Mouse (Mus musculus) erythroid progenitor cell, adult 5-6 weeks (primary cell): ENCODE data around the gene Ntf5. TPM values are rescaled to one million over a fixed set of nuclear protein-coding genes. Genes with fewer than 3 reads are reported as not detected.
"Not testable (repeated sequence)": the region's sequence is repeated elsewhere in the genome, so short reads cannot be mapped to it uniquely, and the experiment has no call there.

Experiments used
- ATAC-seq: replicated peaks from 2 replicates; pipeline ENCODE4 v1.8.0; 2016; ENCODE audit warnings: moderate number of reproducible peaks, mild to moderate bottlenecking, moderate TSS enrichment, inconsistent platforms; ENCODE audit not compliant: poor library complexity, low FRiP score, severe bottlenecking
- total RNA-seq, 2 experiments: library from RNA; stranded (forward) in 1 of 2; stranded (reverse) in 1 of 2; fragments of 150-400 nt in 1 of 2; fragments of 186-747, 209-891 nt in 1 of 2; gene quantifications; 2 replicates each; pipeline versions ENCODE4 v1.2.3 to v1.2.4; 2015 to 2017; ENCODE audit warnings: low replicate concordance in 2 of 2

Gene Ntf5
- total RNA-seq (2015; ENCODE audit: low replicate concordance) (not detected in 2 replicates), total RNA-seq (2017; ENCODE audit: low replicate concordance) (not detected in 2 replicates)

DNA sequence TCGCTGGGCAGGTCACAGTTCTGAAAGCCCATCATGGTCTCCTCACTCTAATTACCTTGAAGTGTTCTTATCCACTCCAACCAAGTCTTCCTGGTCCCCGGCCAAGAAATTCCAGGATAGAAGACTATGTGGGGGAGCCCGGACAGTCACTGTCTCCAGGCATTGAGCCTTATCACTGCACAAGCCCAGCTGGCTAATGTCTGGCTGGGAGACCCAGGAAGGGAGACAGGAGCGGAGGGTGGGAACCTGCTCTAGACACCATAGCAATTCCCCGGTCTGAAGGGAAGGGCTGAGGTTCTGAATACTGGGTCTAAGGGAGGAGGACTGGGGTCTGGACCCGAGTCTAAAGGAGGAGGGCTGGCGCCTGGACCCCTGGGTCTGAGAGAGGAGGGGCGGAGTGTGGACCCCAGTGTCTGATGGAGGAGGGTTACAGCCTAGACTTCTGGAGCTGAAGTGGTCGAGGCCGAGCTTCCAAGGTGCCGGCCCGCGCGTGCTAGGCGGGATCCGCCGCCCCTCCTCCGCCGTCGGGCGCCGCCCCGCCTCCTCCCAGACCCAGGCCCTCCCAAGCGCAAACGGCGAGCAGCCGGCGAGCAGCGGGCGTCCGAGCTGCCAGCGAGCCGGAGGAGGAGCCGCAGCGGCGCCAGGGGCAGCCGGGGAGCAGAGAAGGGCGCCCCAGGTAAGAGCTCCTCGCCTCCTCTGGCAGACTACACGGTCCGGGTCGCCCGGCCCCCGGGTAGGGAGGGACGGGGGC lies at the start of gene Ntf5:
TSS of gene Ntf5 (plus strand) at position 583 of the 751 bp plus-strand sequence.
- no peak for ATAC-seq

DNA sequence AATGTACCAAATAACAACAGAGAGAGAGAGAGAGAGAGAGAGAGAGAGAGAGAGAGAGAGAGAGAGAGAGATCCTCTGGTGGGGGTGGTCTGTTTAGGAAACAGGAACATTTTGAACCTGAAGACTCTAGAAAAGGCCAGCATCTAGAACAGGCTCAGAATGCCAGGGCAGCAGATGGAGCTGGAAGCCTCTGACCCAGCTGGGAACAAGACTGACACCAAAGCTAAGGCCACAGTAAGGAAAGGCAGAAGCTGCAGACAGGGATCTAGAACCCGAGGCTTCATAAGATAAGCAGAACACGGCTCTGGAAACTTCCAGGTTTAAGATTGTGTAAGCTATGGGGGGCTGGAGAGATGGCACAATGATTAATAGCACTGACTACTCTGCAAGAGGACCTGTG lies 49.5 kb upstream of the Ntf5 start:
- no peak for ATAC-seq

DNA sequence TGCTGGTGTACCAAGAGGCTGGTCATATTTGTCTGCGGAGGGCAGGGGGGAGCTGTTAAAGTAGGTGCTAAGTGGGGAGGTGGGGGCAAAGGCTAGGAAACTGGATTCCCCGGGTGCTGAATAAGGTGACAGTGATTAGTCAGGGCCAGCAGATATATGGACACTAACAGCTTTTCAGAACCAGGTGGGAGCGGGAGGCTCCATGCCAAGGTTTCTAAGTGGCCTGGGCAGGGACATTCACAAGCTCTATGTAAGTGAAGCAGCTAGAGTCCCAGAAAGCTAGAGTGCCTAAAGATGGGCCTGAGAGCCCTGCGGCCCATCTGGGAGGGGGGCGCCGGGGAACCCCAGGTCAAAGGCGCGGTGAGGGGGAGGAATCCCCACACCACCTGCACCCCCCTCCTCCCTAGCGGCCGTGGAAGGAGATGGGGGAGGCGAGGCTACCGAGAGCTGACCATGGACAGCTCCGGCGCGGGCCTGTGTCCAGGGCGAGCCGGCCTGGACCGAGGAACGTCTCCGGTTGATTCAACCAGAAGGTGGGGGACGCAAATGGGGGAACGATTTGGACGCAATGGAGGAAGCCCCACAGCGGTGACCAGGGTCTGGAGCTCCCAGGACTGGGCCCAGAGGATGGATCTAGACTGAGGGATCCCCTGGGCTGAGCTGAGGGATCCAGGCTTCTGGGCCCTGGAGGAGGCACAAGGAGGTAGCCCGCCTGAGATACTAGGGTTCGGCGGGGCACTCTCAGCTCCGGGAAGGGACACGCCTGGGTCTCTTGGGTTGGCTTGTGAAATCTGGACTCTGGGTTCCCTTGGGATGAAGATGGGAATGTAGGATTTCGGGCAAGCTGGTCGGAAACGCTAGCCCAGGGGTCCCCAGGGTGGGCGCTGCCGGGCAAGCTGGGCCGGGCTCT lies 47.5 kb upstream of the Ntf5 start:
- no peak for ATAC-seq

DNA sequence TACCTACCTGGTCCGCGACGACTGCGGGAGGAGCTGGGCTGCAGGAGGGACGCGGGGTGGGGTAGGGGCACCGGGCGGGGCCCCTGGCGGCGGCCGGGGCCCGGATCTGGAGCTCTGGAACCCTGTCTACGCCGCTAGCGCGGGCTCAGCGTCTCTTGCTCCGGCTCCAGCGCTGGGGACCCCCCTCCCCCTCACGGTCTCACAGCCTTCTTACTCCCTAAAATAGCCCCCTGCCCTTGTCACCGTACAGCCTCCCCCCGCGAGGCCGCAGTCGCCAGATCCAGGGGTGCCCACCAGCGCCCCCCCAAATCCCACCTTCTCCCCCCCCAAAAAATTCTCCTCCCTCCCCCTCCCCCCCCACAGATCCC lies 46.9 kb upstream of the Ntf5 start, which contains the start of gene Ppfia3:
TSS of gene Ppfia3 (minus strand) at position 368 of the 368 bp plus-strand sequence.
- no peak for ATAC-seq

DNA sequence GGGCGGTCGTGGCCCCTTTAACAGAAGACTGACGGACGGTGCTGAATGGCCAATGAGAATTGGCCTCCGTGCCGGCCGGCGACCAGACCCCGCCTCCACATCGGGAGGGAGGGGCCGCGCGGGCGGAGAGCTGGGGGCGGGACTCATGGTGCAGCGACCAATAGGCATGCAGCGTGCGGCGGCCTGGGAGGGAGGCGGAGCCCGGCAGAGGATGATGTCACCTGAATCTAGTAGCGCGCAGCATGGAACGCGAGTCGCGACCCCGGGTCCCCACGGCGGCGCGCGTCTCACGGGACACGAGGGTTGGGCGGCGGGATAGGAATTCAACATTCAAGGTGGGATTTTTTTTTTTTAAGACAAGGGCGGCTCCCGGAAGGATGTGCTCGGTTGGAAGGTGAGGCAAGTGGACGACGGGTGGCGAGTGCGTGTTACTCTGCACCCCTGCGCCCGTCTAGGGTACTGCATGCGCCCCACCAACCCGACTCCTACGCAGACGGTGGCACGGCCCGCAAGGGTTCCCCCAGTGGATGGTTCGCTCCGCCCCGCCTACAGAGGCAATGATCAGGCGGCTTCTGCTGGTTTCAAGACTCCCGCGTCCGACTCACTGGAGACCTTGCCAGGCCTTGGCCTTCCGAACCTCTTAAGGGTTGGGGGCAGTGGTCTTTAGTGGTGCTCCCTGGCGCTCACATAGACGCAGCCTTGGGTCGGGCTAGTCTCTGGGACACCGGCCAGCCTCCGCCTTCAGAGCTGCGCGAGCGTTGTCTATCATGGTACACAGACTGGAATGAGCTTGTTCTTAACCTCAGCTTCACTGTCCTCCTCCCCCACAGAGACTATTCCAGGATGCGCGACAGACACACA lies 46.2 kb upstream of the Ntf5 start:
- ATAC-seq, result peak; percentile 91

DNA sequence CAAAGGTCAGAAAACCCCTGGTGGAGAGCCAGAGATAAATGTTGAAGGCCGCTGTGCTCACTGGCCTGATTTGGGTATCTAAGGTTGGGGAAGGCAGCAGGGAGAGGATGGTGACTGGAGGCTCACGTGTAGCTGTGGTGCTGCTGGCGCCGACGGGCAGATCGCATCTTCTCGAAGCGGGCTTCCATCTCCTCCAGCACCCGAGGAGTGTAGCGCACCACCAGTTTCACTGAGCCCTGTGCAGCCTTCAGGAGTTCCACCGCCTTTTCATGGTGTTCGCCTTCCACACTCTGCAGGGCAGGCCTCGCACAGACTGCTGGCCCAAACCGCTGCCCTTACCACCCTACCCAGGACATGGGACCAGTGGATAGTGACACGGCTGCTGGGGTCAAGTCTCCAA lies 45.3 kb upstream of the Ntf5 start:
- no peak for ATAC-seq

DNA sequence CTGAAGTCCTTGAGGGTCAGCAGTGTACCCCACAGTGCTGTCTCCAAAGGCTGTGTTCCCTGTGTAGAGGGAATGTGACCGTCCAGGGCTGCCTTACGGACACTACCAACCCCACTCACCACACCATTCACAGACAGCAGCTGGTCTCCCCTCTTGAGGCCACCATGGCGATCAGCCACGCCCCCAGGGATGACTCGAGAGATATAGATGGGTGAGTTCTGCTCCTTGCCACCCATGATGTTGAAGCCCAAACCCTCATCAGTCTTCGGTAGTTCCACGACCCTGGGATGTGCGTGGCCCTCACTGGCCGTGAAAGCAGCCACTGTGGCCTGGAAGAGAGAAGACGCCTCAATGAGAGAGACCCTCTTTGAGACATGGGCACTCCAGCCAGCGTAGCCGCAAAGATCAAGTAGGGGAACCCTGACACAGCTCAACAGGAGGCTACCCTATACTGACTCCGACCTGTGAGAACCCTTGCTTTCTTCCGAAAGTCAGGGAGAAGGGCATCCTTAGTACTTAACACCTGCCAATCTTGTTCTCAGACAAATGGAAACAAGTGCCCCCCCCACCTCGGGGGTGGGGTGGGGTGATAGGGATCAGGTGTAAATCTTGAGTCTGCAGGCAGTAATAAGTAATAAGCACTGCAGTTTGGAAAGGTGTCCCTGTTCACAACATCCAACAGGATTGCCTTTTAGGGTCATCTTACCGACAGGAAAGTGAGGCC lies 44.3 kb upstream of the Ntf5 start:
- ATAC-seq, result no peak

DNA sequence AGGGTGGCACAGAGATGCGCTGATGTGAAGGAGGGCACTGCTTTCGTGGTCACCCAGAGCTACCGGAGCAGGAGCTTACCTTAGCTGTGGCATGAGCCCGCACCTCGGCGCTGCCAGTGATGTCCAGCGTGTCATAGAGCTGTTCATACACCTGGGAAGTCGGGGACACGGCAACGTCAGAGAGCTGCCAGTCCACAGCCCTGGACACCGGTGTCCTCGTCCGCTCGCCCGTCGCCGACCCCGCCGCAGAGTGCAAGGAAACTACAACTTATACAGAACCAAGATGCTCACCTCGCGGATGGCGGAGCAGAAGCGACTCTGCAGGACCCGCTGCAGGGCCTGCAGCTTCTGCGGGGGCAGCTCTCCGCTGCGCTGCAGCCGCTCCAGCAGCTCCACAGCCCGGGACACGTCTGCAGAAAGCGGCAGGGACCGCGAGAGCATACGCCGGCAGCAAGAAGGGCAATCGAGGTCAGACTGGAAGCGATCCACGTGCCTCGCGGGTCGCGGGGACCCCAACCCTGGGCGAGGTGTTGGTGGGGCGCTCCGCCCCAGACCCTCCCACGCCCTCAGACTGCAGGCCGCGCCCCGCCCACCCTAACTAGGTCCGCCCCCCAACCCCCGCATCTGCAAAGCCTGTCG lies 43.5 kb upstream of the Ntf5 start:
- no peak for ATAC-seq

DNA sequence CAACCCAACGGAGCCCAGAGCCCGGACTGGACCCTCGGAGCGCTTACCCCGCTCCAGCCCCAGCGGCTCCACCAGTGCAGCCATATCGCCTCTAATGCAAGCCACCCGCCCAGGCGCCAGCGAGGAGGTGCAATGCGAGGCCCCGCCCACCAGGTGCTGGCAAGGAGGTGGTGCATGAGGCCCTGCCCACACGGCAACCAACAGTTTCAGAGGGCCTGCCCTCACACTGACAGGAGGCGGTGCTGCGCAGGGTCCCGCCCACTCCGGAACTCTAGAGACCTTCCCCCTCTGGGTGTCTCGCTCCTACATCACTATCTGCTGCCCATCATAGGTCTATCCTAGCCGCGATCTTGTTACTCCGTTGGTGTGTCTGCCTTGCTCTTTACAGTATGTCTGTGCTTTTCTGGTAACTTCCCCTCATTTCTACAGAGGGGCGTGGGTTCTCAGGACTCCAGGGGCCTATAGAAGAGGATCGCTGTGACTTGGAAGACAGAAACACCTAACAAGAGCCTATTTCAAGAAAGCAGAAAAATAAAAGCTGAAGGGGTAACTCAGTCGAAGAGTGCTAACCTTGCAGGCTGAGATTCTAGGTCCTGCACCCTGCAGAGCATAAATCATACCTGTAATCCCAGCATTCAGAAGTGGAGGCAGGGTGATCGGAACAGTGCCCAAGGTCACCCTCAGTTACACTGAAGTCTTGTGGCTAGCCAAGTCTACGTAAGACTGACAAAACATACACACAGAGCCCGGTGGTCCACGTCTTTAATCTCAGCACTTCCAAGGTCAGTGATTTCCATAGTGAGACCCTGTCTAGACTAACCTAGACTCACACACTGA lies 42.8 kb upstream of the Ntf5 start, which contains the start of gene Lin7b:
TSS of gene Lin7b (minus strand) at position 109 of the 837 bp plus-strand sequence.
- peak; percentile 61 for ATAC-seq

DNA sequence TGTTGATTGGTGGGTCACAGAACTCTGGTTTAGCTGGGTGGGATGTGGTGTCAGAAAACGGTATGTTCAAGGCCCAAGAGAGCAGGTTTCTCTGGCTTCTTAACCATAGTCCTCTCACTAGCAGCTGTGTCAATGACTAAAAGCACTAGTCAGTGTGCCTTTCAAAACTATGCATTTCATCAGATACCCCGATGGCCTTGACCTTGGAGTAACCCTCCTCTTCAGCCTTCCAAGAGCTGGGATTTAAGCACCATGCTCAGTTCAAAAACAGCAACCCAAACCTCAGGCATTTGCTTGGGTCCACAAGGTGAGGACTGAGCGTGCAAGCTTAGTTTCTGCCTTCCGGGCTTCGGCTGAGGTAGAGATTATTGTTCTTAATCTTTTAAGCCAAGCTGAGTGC lies 41.1 kb upstream of the Ntf5 start:
- ATAC-seq, result no peak

DNA sequence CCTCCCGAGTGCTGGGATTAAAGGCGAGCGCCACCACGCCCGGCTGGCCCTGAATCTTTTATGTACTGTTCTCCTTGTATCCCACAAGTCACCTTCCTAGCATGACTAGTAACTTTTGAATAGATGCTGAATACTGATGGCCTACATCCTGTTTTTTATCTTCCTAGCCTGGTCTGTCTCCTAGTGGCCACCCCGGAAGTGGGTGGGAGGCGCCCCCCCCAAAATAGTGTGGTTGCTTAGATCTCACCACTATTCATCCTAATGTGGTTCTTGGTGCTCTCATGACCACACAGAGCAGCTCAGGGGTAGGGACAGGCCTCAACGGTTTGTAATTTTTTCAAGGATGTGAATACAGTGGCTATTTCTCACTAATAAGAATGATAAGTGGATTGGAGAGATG lies 38.9 kb upstream of the Ntf5 start:
- no peak for ATAC-seq

DNA sequence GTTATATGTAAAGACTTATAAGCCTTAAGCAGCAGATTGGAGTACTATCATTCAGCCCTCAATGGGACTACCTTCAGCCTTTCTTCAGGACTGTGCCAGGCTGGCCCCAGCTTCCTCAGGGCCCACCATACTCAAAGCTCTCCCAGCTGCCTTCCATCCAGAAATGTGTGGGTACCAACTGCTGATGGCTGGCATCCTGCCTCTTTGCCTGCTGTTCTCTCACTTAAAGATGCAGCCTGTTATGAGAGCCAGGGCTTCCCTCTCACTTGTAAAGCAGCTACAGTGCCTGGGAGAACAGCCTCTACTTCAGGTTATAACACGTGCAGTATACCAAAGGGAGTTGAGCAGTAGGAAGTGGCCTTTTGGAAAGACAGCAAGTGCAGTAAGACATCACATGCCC lies 37.4 kb upstream of the Ntf5 start:
- ATAC-seq, result no peak

DNA sequence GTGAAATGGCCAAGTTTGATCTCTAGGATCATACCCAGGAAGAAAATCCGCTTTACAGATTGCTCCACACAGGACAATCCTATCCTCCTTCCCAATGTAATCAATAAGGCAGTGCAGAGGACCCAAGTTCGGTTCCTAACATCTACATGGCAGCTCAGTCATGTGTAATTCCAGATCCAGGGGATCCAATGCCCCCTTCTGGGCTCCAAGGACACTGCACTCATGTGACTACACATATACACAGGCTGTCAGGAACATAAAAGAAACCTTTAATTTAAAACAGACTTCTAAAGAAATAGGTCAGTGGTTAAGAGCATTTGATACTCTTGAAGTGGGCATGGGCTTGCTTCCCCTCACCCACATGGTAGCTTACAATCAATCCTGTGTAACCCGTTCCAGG lies 27.4 kb upstream of the Ntf5 start:
- no peak for ATAC-seq

DNA sequence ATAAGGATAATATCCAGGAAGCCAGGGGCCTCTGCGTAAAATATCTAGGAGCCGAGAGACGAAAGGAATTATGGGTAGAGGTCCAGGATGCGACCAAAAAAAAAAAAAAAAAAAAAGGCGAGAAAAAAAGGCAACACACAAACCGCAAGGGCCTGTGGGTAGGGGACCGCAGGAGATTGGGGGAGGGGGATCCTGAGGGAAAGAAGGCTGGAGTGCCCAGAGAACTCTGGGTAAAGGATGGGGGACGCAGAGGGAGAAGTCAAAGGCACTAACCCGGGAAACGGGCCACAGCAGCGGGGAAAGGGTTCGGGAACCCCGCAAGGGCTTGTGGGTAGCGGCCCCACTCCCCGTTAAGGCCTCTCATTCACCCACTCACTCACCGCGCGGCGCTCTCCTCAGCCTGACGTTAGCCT lies 18.4 kb upstream of the Ntf5 start:
- peak; percentile 80 for ATAC-seq

DNA sequence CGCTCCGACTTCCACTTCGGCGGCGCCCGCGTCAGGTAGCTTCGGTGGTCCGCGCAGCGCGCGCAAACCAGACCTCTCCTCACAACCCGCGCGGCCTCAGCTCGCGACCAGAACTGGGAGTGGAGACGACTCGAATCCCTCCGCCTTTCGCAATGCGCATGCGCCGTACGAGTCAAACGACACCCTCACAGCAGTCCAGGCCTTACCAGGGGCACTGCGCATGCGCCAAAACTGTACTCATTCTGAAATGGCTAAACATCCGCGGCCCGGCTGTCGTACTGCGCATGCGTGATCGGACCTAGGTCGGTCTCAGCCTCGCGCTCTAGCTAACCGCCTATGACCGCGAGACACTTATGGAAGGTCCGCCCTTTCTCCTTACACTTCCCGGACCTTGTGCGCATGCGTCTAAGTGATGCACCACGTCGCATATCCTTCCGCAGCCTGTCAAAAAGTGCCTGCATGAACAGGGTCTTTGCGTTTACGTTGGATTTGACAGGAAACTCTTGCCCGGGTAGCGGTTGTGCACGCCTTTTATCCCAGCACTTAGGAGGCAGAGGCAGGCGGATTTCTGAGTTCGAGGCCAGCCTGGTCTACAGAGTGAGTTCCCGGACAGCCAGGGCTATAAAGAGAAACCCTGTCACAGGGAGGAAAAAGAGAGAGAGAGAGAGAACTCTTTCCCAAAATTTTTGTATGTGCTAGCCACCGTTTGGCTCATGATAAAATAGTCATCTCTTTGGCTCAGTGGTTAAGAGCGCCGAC lies 17.7 kb upstream of the Ntf5 start, which contains the start of gene Snrnp70:
TSS of gene Snrnp70 (minus strand) at position 165 of the 759 bp plus-strand sequence.
- ATAC-seq, result peak; percentile 93

DNA sequence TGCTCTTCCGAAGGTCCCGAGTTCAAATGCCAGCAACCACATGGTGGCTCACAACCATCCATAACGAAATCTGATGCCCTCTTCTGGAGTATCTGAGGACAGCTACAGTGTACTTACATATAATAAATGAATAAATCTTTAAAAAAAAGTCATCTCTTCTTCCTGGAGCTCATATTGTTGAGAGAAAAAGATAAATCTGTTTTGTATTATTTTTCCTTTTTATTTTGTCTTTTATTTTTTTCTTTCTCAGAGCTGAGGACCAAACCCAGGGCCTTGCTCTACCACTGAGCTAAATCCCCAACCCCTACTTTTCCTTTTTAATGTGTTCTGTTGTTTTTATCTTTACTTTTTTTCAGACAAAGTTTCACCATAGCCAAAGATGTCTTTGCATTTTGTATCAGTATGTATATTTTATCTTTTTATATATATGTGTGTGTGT lies 17.1 kb upstream of the Ntf5 start:
- not testable (repeated sequence) for ATAC-seq

DNA sequence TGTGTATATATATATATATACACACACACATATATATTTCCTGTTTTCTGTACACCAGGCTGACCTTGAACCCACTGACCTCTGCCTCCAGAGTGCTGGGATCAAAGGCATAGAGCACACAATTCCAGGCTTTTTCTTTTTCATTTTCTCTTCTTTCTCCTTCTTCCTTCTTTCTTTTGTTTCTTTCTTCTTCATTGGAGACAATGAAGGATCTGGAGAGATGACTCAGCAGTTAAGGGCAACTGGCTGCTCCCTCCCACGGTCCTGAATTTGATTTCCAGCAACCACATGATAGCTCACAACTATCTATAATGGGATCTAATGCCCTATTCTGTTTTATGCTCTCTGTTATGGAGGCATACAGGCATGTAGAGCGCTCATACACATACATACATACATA lies 16.7 kb upstream of the Ntf5 start:
- no peak for ATAC-seq
